Mouse (Mus musculus) gastrocnemius, adult 8-10 months (tissue): ENCODE results near the gene Mmp11. TPM values are rescaled to one million over a fixed set of nuclear protein-coding genes. Genes with fewer than 3 reads are reported as not detected.

Experiments
- DNase-seq, 2 experiments: peaks; one replicate each; pipeline ENCODE4 v3.0.0; 2022; ENCODE audit warnings: low spot score in 2 of 2
- total RNA-seq, 4 experiments: library from RNA; stranded (reverse); gene quantifications; 2 replicates each; pipeline ENCODE4 v1.2.4; 2022

Gene Mmp11
- total RNA-seq, 4 experiments from 2014 or later, result 0.77 to 2.3 (median 1.4) TPM

DNA sequence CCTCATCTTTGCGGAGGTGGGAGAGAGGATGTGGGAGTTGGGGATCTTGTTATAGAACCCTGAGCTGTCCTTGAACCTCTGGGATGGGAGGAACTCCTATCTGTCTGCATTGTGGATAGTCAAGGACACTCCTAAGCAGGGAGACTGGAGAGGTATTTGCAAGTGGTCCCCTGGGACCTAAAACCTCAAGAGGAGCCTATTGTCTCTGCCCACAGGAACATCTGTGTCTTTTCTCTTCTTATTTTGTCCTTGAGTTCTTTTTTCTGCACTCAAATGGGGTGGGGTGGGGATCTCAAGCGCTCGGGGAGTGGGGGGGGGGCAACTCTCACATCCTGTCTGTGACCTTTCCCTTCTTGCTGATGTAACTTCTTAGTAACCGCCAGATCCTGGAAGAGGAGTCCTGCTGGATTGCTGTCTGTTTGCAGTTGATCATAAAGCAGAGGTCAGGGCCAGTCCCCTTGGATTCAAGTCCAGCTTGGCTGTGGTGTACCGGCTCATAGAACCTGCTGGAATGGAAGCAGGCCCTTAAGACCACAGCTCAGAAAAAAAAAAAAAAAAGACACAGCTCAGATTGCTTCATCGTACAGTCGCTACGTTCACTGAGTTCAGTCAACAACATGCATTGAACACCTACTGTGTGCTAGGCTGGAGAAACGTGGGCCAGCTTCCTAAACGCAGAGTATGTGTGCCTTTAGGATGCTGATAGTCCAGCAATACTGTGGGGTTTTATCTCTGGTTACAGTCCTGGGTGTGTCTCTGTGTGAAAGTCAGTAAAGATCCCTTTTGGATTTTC is 1.8 kb upstream of the Mmp11 start:
- no peak for DNase-seq

DNA sequence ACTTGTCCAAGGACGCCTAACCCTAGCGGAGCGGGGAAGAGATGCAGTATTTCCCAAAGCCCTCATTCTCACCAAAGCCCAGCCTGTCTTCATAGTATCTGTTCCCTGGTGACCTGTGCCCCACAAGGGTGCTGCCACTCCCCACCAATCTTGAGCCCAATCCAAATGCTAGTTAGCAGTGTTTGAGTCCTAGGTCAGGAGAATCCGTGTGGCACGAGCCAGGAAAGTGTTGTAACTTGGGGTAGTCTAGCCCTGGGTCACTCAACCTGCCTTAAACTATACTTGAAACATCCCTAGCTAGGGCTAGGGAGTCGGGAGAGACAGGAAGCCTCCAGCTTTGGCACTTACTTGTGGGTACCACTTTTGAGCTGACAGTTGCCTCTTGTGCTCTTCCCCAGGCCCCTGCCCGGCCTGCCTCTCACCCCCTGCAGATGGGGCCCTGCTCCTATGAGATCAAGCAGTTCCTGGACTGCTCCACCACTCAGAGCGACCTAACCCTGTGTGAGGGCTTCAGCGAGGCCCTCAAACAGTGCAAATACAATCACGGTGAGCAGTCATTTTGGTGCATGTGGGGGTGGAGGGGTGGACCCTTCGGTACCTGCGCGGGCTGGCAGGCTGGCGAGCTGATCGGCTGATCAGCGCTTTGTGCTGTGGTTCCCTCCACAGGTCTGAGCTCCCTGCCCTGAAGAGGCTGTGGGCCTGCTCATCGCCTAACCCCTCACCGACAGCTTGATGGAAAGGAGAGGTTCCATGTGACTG is 792 bp upstream of the Mmp11 start:
- DNase-seq, result no peak

DNA sequence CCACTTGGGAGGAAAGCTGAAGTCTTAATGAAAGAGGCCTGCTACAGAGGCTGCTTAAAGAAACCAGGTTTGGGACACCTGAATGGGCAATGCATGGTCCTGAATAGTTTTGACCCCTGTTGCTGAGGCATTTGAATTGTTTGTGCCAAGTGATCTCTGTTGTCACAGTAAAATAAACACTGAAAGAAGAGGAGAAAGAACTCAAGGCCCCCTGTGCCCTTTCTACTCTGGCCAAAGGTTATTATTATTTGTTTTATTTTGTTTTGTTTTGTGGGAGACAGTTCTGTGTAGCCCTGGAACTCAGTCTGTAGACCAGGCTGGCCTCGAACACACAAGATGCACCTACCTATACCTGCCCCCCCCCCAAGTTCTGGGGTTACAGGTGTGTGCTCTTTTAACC is 1.3 kb downstream of the Mmp11 start:
- no peak for DNase-seq

DNA sequence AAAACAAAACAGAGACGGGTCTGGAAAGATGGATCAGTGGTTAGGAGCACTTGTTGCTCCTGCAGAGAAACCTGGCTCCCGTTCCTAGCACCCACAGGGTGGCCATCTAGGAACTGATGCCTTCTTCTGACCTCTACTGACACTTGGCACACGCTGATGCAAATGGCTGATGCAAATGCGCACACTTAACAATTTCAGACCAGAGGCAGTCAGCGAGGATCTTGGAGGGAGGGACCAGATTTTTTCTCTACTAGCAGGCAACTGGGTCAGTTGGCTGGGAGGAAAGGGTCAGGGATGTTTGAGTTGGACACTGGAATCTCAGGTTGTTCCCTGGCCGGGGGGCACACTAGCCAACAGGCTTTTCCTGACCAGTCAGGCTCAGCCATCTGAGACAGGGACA is 3.4 kb downstream of the Mmp11 start, which contains the start of gene Chchd10:
TSS of gene Chchd10 (plus strand) at position 240 of the 400 bp plus-strand sequence.
- DNase-seq, result no peak

DNA sequence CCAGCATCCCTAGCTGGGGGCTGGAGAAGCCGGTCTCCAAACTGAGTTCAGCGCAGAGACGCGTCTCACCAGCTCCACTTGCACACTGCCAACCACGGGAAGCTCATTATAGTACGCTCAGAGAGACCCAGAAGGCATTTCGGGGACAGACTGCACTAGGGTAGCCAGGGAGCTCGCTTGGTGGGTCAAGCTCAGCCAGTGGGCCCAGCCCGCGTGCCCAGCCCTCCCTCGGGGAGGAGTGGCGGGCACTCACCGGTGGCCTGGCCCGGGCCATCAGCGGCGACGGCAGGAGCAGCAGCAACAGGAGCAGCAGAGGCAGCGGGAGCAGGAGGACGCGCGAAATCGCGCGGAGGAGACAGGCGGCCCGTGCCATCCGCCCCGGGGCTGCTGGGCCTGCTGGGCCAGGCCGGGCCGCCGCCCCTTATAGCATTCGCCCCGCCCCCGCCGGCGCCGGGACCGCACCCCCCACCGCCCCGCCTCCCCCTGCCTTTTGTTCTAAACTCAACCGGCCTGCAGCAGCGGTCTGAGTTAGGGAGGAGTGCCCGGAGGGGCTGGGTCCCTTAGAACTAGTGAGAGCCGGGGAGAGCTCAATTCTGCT is 4.1 kb downstream of the Mmp11 start:
- no peak for DNase-seq

DNA sequence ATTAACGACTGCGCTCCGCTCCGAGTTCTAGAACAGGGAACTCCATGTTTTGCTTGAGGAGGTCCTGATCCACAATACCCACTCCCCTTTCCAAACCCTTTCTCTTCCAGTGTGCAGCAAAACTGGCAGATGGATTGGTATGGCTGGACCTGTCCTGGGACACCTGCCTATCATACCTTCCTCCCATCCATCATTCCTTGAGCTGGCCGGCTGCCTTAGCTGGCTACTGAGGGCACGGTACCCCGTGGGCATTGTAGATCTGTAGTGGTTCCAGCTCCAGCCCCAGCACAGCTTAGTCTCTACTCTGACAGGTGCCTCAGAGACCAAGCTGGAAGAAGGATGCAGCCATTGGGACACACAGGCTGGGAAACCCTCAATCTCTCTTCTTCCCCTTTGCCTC is 5.0 kb downstream of the Mmp11 start:
- no peak for DNase-seq

DNA sequence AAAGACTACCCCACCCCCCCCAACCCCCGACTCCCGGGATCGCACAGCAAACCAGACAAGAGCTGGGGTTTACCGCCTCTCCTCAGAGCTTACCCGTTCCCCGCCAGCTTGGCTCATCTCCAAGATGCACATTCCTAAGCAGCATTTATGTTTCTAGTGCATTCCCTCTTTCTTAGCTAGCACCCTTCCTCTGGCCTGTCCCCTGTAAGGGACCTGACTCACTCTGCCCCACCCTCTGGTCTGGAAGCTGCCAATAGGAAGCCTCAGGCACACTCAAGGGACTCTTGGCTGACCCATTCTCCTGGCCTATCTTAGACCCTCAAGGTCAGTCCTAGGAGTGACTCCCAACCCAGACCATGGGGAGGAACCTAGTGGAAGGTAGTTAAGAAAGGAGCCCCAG is 6.0 kb downstream of the Mmp11 start:
- no peak for DNase-seq

DNA sequence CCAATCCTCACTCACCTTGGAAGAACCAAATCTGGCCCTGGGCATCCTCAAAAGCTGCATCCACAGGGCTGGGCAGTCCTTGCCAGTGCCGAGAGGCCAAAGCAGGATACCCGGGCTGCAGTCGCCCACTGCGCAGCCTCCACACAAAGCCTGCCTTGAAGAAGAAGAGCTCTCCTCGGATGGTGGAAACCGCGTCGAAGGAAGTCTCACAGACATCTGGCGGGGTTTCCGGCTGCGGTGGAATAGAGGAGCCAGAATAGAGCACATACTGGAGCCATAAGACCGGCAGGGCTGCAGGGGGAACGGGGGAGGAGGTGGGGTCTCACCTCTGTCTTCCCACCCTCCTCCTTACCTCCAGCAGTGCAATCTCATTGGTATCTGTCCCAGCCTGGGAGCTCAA is 9.9 kb downstream of the Mmp11 start:
- no peak for DNase-seq

DNA sequence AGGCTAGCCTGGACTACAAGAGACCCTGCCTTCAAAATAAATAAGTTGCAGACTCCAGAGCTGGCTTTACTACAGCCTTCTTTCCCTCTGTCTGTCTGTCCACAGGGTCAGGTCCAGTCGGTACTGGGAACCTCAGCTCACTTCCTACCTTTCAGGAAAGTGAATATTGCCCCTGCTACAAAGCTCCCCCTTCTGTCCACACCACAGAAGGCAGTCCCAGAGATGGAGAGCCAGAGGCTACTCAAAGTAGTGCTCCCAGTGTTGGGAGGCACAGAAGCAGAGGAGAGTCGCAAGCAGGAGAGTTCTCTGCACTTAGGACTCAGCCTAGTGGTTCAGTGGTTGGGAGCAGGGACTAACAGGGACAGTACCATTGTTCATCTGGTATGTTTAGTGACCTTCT is 12.0 kb downstream of the Mmp11 start:
- no peak for DNase-seq

DNA sequence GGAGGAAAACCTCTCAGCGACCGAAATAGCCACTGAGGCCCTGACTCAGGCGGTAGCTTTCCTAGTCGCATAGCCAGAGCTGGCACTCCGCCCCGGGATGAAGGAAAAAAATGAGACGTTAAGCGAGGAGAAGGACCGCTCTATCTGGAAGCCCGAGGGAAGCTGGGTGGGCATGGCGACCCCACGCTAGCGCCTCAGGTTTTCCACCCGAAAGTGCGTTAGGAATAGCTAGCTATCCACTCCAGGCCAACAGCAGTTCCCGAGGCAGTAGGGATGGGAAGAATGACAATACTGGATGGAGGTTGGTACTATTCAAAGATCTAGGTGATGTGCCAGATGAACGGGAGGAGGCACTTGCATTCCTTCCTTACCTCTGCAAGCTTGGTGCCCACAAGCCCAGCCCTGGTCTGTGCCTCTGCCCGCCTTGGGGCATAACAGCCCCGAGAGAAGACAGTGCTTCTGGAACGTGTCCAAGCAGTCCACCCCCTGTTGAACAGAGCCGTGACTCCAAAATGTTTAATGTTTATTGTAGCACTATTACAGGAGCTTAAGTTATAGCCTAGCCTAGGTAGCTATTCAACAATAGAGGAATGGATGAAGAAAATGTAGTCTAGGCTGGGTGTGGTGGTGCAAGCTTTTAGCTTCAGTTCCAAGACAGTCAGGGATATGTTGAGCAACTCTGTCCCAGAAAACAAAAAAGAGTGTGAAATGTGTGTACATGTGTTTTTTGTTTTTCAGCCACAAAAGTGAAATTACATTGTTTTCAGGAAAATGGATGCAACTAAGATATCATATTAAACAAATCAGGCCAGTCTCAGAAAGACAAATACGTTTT is 14.4 kb downstream of the Mmp11 start:
- DNase-seq, result no peak

DNA sequence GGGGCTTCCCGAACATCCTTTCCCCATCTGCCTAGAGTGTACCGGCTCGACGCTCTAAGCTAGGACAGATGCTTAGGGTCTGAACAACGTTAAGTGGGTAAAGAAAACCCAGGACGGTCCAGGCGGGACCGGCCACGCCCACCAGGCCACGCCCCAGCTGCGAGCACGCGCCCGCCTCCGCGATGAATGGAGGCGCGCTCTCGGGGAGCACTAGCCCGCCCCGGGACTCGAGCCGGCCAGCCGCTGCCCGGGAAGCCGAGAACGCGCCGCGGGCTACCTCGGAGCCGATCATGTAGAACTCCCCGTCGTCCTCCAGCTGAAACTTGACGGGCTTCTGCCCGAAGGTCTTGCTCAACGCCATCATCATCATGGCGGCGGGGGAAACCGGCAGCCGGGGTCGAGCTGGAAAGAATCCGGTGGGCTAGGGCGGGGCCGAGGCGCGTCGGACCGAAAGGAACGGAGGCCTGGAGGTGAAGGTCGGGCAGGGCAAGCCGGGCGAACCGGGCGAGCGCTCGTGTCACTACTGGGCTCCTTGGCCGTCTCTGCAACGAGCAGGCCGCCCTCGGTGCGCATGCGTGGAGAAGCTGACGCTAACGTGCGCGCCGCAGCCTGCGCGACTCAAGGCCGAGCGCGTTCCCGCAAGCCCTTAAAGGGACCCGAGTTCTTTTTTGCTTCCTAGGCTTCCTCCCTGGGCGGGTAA is 15.1 kb downstream of the Mmp11 start, which contains the start of gene Smarcb1:
TSS of gene Smarcb1 (minus strand) at position 592 of the 700 bp plus-strand sequence.
- DNase-seq, result peak; percentile 91 to 94

DNA sequence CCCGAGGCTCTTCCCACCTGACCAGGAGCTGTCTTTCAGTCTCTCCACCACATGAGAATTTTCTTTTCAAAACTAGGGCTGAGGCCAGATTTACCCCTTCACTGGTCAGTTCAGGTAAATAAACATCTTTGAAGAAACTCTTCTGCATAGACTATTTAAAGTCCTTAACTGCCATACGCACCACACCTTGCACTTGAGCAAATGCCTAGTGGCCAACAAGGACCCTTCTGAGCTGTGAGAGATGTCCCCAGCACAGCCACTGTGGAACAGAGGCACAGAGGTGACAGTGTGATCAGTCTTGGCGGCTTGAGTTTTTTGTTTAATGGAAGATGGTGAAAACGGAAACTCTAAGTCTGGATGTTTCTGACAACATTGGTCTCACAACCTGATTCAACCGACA is 17.3 kb downstream of the Mmp11 start:
- DNase-seq, result no peak

DNA sequence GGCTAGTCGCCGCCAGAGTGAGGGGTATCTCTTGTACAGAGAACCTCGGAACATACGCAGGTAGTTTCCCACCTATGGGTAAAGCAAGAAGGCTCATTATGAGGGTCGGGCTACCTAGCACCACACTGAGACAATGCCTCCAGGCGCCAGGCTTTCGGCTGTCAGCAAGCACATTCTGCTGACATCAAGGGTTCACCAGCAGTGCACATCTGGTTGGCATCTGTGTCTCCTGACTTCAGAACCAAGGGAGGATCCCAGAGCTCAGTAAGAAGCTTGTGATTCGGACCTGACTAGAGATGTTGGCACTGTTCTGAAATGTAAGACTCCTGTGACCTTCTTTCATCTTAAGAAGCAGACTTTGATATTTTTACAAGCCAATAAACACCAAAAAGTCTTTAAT is 19.5 kb downstream of the Mmp11 start:
- no peak for DNase-seq

DNA sequence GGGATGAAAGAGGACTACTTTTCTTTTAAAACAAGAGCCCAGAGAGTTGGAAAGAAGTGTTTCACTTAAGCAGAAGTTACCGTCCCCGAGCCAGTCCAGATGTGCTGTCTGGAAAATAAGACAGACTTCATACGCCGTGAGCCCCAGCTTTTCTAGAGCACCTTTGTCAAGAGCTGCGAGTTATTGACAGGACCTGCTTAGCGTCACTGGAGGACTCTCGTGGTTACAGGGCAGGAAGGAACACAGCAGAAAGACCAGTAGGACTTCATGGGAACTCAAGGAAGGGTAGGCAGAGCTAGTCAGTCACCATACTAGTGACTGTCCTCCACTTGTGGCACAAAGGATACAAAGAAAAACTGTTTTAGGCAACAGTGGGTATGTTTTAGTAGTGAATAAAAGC is 20.7 kb downstream of the Mmp11 start:
- no peak for DNase-seq

DNA sequence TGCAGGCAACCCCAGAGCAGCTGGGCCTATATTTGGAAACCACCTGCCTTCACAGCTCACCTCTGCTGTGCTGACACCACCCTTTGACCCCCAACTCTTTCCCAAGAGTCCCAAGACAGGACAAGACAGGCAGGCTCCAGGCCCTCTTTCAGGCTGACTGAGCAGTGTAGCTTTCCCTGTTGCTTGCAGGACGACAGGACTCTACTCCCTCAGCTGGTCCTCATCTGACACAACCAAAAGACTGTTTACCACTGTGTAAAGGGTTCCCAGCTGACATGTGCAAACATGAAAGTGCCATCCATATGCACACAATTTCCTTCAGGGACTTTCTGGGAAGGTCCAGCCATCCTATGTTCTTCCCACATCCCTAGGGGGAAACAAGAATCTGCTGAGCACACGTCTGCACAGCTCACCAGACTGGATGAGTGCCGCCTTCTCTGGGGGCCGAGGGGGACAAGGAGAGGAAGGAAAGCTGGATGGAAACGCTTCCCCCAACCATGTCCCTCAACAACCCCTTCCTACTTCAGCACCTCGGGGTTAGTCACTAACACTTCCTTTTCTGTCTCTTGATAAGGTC is 23.2 kb downstream of the Mmp11 start:
- no peak for DNase-seq

DNA sequence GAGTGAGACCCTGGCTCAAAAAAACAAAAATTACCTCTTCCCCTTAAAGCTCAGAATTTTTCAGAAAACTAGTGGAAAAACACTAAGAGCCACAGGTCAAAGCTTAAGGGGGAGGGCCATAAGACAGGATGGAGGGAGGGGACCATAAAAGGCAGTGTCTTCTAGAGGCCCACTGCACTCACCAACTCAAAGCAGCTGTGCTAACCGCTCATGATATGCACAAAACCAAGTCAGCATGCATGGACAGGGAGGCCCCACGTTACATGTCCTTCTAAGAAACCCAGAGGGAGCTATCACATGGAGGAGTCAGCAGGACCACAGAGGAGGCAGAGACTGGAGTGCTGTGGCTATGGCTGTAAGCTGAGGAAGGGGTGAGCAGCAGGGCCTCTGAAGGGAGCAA is 25.6 kb downstream of the Mmp11 start:
- no peak for DNase-seq

DNA sequence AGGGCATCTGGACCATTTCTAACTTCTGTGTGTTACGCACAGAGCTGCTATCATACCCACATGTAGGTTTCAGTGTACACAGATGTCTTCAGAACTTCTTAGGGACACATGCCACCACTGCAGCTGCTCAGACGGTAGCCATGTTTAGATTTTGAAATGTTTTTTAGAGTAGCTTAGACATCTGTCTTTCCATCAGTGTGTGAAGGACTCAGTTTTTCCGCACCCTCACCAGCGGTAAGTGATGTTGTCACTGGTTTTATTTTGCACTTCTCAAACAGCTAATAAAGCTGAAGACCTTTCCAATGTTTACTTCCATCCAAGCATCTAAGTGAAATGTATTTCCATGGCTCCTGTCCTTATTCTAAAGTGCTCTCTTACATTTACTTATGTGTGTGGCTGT is 29.4 kb downstream of the Mmp11 start:
- no peak for DNase-seq

DNA sequence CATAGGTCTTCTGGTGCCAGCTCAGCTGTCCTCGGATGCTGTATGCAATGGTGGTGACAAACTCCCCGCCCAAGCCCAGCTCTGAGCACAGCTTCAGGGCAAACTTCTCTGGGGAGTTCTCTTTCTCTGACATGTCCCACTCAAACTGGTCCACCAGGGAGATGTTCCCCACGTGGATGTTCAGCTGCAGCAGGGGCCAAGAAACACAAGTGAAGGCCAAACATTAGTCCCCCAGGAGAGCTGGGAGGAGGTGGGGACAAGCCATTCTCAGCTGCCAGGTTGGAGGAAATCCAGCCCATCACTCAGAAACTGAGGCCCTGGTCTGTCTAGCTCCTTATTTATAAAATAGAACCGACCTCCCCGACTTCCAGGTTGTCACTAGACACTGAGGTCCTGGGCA is 31.9 kb downstream of the Mmp11 start:
- DNase-seq, result no peak

DNA sequence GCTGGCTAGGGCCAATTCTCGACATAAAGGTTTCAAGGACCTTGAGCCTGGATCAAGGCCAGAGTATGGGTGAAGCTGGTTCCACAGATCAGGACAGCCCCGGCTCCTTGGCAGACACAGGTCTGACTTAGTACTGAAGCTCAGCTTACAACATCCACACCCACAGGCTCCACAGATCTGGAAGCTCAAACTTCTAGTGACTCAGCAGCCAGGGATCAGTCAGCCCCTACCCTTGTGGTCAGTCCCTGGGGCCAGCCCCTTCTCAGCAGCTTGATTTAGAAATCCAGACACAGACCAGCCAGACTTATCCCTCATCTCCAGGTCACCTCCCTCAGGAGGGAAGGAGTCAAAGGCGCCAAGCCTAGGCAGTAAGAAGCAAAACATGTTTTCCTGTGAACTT is 37.5 kb downstream of the Mmp11 start:
- peak; percentile 77 to 85 for DNase-seq

DNA sequence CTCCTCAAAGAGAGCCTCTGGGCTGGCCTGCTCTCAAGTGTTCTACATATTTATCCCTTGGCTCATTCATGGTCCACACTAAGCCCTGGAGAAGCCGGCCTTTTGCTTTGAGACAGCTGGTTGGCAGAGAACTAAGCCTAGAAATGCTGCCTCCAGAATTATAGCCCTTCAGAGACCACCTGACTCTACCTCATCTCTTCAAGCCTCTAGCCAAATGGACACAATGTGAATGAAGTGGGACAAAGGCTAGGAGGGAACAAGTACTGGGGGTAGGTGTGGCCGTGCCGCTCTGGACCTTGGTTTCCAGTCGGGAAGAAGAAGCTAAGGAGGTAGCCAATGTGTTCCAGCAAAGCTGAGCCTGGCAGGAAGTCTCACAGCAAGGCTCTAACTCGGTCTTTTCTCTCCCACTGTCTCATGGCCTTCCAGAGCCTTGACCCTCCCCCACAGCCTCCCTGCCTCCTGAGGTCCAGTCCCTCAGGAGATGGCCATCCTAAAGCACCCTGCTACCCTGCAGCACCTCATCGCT is 38.2 kb downstream of the Mmp11 start:
- DNase-seq, result no peak
